Mouse (Mus musculus): ENCODE measurements around the gene Olfr53.
"Not testable (repeated sequence)": the region's sequence is repeated elsewhere in the genome, so short reads cannot be mapped to it uniquely, and the experiment has no call there.

Olfr53 gene

GRCm38 (mm10) chr7:140646152-140646551, at the start of gene Olfr53:
Gene Olfr53 (plus strand): TSS chr7:140646452.
- DNase-seq = no peak

GRCm38 (mm10) chr7:140600969-140601368, 45.3 kb upstream of the Olfr53 start, which contains the start of gene Olfr46:
Gene Olfr46 (plus strand): TSS chr7:140601269.
- not testable (repeated sequence) for DNase-seq

GRCm38 (mm10) chr7:140628670-140629069, 17.6 kb upstream of the Olfr53 start, which contains the start of gene Olfr61:
Gene Olfr61 (plus strand): TSS chr7:140628970.
- not testable (repeated sequence) for DNase-seq

GRCm38 (mm10) chr7:140630559-140630958, 15.7 kb upstream of the Olfr53 start:
- no peak for DNase-seq

GRCm38 (mm10) chr7:140659630-140660029, 13.4 kb downstream of the Olfr53 start, which contains the start of gene Olfr539:
Gene Olfr539 (plus strand): TSS chr7:140659930.
- no peak for DNase-seq

- DNase-seq = not testable (repeated sequence)
Observed at GRCm38 (mm10) chr7:140670693-140671092, 24.4 kb downstream of the Olfr53 start.

GRCm38 (mm10) chr7:140675863-140676262, 29.6 kb downstream of the Olfr53 start:
- no peak for DNase-seq

GRCm38 (mm10) chr7:140679591-140679990, 33.3 kb downstream of the Olfr53 start:
- DNase-seq = not testable (repeated sequence)

- no peak for DNase-seq
Observed at GRCm38 (mm10) chr7:140681651-140682050, 35.4 kb downstream of the Olfr53 start, which contains the start of gene Olfr45. Gene Olfr45 (plus strand): TSS chr7:140681951.

- no peak for DNase-seq
Observed at GRCm38 (mm10) chr7:140696967-140697366, 50.7 kb downstream of the Olfr53 start, which contains the start of gene Olfr541. Gene Olfr541 (plus strand): TSS chr7:140697267.

Data from cerebellum, adult 9-10 months (tissue).